Mouse (Mus musculus) embryonic facial prominence, embryonic 13.5 days (tissue): ENCODE data around the gene Tmem234. TPM values are rescaled to one million over a fixed set of nuclear protein-coding genes. Genes with fewer than 3 reads are reported as not detected.

Experiments
- ATAC-seq: fragments of 200-750 bp; cut with Nextera tagmentation; 2 replicates; pipeline ENCODE4 v1.8.0; 2017; ENCODE audit warnings: low read depth; ENCODE audit not compliant: insufficient number of reproducible peaks, insufficient read depth, low FRiP score, low TSS enrichment
- H3K27ac ChIP-seq: fragments of 300-500 bp; sonication (generic); 2 replicates; pipeline ENCODE4 v1.5.1; 2015; ENCODE audit warnings: moderate library complexity, mild to moderate bottlenecking, inconsistent platforms
- H3K27me3 ChIP-seq: fragments of 300-500 bp; sonication (generic); 2 replicates; pipeline ENCODE4 v1.6.1; 2015; ENCODE audit warnings: mild to moderate bottlenecking, inconsistent platforms
- H3K36me3 ChIP-seq: fragments of 300-500 bp; sonication (generic); 2 replicates; pipeline ENCODE4 v1.6.1; 2015; ENCODE audit warnings: mild to moderate bottlenecking, inconsistent platforms
- H3K4me1 ChIP-seq: fragments of 300-500 bp; sonication (generic); 2 replicates; pipeline ENCODE4 v1.6.1; 2015; ENCODE audit warnings: inconsistent platforms
- H3K4me2 ChIP-seq: fragments of 300-500 bp; sonication (generic); 2 replicates; pipeline ENCODE4 v1.6.1; 2015; ENCODE audit warnings: moderate library complexity, mild to moderate bottlenecking, inconsistent platforms
- H3K4me3 ChIP-seq: fragments of 300-500 bp; sonication (generic); 2 replicates; pipeline ENCODE4 v1.5.1; 2015; ENCODE audit warnings: mild to moderate bottlenecking, inconsistent platforms
- H3K9ac ChIP-seq: fragments of 300-500 bp; sonication (generic); 2 replicates; pipeline ENCODE4 v1.6.1; 2015; ENCODE audit warnings: mild to moderate bottlenecking, inconsistent platforms
- H3K9me3 ChIP-seq: fragments of 300-500 bp; sonication (generic); 2 replicates; pipeline ENCODE4 v1.6.1; 2016; ENCODE audit warnings: inconsistent platforms
- WGBS: fragments of 180-500 bp; shearing (Covaris S2); methylation state at CpG from one replicate; pipeline ENCODE4 v1.1.7; 2015; ENCODE audit warnings: mixed read lengths; 5-methylcytosine and 5-hydroxymethylcytosine counted together
- polyA plus RNA-seq: library from polyadenylated mRNA; unstranded; fragments of >200 nt; fragmentation: Nextera tagmentation; extraction: Ambion mirVana; gene quantifications from 2 replicates; pipeline ENCODE4 v1.2.1, GENCODE M21; 2015

The Tmem234 gene
- polyA plus RNA-seq, 1 experiment from 2014 or later = 215 TPM

DNA sequence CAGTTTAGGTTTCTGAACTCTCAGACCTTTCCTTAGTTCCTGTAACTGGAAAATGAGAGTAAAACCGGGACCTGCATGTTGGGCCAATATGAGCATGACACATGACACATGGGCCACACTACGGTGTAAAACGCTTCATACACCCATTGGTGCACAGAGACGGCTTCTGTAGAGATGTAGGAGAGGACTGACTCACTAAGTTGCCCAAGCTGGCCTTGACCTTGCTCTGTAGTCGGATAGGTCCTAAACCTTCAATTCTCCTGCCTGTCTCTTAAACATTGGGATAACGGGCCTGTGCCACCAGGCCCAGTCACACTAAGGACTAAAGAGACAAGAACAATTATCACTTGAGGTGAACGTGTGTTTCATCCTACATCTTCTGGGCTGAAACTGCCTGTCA is 32.1 kb upstream of the Tmem234 start:
- Histone ChIP-seq H3K4me1 (no peaks in the 10 kb centered on the region), H3K9ac (no peak overlapping the region), H3K4me2 (no peak overlapping the region), H3K27me3 (no peaks in the 10 kb centered on the region), H3K4me3 (no peak overlapping the region), H3K9me3 (no peaks in the 10 kb centered on the region), H3K36me3 (no peaks in the 10 kb centered on the region), H3K27ac (no peak overlapping the region)
- ATAC-seq = no peak
- WGBS = 92% methylated on average over 7 of the region's 7 CpGs

GRCm38 (mm10) chr4:129570028-129570427 is 30.4 kb upstream of the Tmem234 start:
- H3K4me2 ChIP-seq = no peak overlapping the region
- no peak overlapping the region for H3K9ac ChIP-seq
- WGBS = 91% methylated on average over 6 of the region's 6 CpGs
- H3K27ac ChIP-seq = no peak overlapping the region
- H3K4me1 ChIP-seq = peaks cover 2% of the 10 kb centered on the region; the same call in 1 of the 2 replicates
- no peak overlapping the region for H3K4me3 ChIP-seq
- no peak for ATAC-seq
- no peaks in the 10 kb centered on the region for H3K27me3 ChIP-seq
- H3K36me3 ChIP-seq = no peaks in the 10 kb centered on the region
- no peaks in the 10 kb centered on the region for H3K9me3 ChIP-seq

GRCm38 (mm10) chr4:129571551-129572084 is 28.9 kb upstream of the Tmem234 start:
- Histone ChIP-seq H3K27ac (no peak overlapping the region), H3K4me2 (no peak overlapping the region), H3K4me3 (no peak overlapping the region), H3K9me3 (no peaks in the 10 kb centered on the region), H3K9ac (no peak overlapping the region), H3K4me1 (peaks cover 6% of the 10 kb centered on the region; the same call in 1 of the 2 replicates), H3K27me3 (no peaks in the 10 kb centered on the region), H3K36me3 (no peaks in the 10 kb centered on the region)
- ATAC-seq = no peak
- 79% methylated on average over 8 of the region's 8 CpGs for WGBS

- ATAC-seq = no peak
- Histone ChIP-seq H3K4me1 (peaks cover 10% of the 10 kb centered on the region; the same call in 1 of the 2 replicates), H3K36me3 (no peaks in the 10 kb centered on the region), H3K4me2 (no peak overlapping the region), H3K4me3 (no peak overlapping the region), H3K9ac (no peak overlapping the region), H3K27ac (no peak overlapping the region), H3K9me3 (no peaks in the 10 kb centered on the region), H3K27me3 (no peaks in the 10 kb centered on the region; the same call in 1 of the 2 replicates)
- 86% methylated on average over 13 of the region's 13 CpGs for WGBS
These were observed 28.0 kb upstream of the Tmem234 start for GRCm38 (mm10) chr4:129572236-129573092.

GRCm38 (mm10) chr4:129573093-129573370 is 27.4 kb upstream of the Tmem234 start:
- no peak for ATAC-seq
- 94% methylated on average over 4 of the region's 4 CpGs for WGBS
- Histone ChIP-seq H3K27me3 (no peaks in the 10 kb centered on the region; the same call in 1 of the 2 replicates), H3K36me3 (no peaks in the 10 kb centered on the region), H3K27ac (no peak overlapping the region), H3K4me1 (peaks cover 10% of the 10 kb centered on the region; the same call in 1 of the 2 replicates), H3K9me3 (no peaks in the 10 kb centered on the region), H3K4me2 (no peak overlapping the region), H3K4me3 (no peak overlapping the region), H3K9ac (no peak overlapping the region)

GRCm38 (mm10) chr4:129573430-129573829 is 27.0 kb upstream of the Tmem234 start, which contains the start of gene Lck:
Gene Lck, minus strand, starts transcription at chr4:129573641.
- Histone ChIP-seq H3K4me1 (peaks cover 10% of the 10 kb centered on the region; the same call in 1 of the 2 replicates), H3K27me3 (no peaks in the 10 kb centered on the region; the same call in 1 of the 2 replicates), H3K36me3 (no peaks in the 10 kb centered on the region), H3K9me3 (no peaks in the 10 kb centered on the region), H3K4me3 (no peak within 1 kb of the TSS), H3K9ac (no peak within 1 kb of the TSS), H3K27ac (no peak within 1 kb of the TSS), H3K4me2 (no peak within 1 kb of the TSS)
- no peak for ATAC-seq
- 93% methylated on average over 8 of the region's 8 CpGs for WGBS

GRCm38 (mm10) chr4:129575171-129575844 is 25.2 kb upstream of the Tmem234 start:
- Histone ChIP-seq H3K36me3 (no peaks in the 10 kb centered on the region), H3K27me3 (no peaks in the 10 kb centered on the region; the same call in 1 of the 2 replicates), H3K9me3 (no peaks in the 10 kb centered on the region), H3K9ac (no peak overlapping the region), H3K4me2 (no peak overlapping the region), H3K27ac (no peak overlapping the region; the same call in 1 of the 2 replicates), H3K4me1 (peaks cover 10% of the 10 kb centered on the region; the same call in 1 of the 2 replicates), H3K4me3 (no peak overlapping the region)
- ATAC-seq = no peak
- 46% methylated on average over 7 of the region's 8 CpGs for WGBS

GRCm38 (mm10) chr4:129576863-129577491 is 23.5 kb upstream of the Tmem234 start:
- Histone ChIP-seq H3K36me3 (no peaks in the 10 kb centered on the region), H3K9ac (0 out of 2 replicates have a peak overlapping the region, but pooled peaks have one; percentile 27), H3K4me1 (peaks cover 10% of the 10 kb centered on the region; the same call in 1 of the 2 replicates), H3K4me3 (0 out of 2 replicates have a peak overlapping the region, but pooled peaks have one; percentile 1), H3K27me3 (no peaks in the 10 kb centered on the region; the same call in 1 of the 2 replicates), H3K27ac (no peak overlapping the region), H3K9me3 (no peaks in the 10 kb centered on the region), H3K4me2 (peak overlapping the region; percentile 22; the same call in 1 of the 2 replicates)
- no peak for ATAC-seq
- WGBS = 30% methylated on average over 21 of the region's 21 CpGs

- WGBS = 84% methylated on average over 7 of the region's 7 CpGs
These were observed 22.8 kb upstream of the Tmem234 start for GRCm38 (mm10) chr4:129577688-129578087.

DNA sequence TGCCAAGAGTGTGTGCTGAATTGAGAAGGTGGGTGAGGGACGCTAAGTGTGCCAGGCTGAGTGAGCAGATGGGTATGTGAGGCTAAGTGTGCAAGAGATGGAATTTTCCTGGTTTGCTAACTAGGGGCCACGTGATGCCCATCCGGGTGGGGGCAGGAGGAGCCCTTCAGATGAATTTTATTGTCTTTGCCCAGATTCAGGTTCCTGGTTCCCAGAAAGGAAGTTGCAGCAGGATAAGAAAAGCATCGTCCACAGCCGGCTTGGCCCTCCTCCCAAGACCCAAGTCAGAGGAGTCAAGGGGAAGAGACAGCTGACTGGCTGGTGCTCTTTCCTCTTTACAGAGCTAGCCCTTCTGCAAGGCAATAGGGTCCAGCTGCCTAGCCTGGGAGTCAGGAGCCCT is 22.0 kb upstream of the Tmem234 start, which contains the start of gene Fam167b:
Fam167b (minus strand) TSS at position 84 of the 400 bp plus-strand sequence.
- peaks cover 10% of the 10 kb centered on the region; the same call in 1 of the 2 replicates for H3K4me1 ChIP-seq
- 88% methylated on average over 5 of the region's 5 CpGs for WGBS
- no peak within 1 kb of the TSS for H3K4me3 ChIP-seq
- H3K4me2 ChIP-seq = peak within 1 kb of the TSS; percentile 22; the same call in 1 of the 2 replicates
- no peak within 1 kb of the TSS; the same call in 1 of the 2 replicates for H3K27ac ChIP-seq
- H3K36me3 ChIP-seq = no peaks in the 10 kb centered on the region
- no peaks in the 10 kb centered on the region; the same call in 1 of the 2 replicates for H3K27me3 ChIP-seq
- ATAC-seq = no peak
- H3K9ac ChIP-seq = no peak within 1 kb of the TSS
- H3K9me3 ChIP-seq = no peaks in the 10 kb centered on the region

More at GRCm38 (mm10) chr4:129577688-129578087, 22.8 kb upstream of the Tmem234 start:
- Histone ChIP-seq H3K9me3 (no peaks in the 10 kb centered on the region), H3K36me3 (no peaks in the 10 kb centered on the region), H3K4me1 (peaks cover 10% of the 10 kb centered on the region; the same call in 1 of the 2 replicates), H3K27me3 (no peaks in the 10 kb centered on the region; the same call in 1 of the 2 replicates), H3K27ac (no peak overlapping the region), H3K4me3 (no peak overlapping the region), H3K4me2 (peak overlapping the region; percentile 22; the same call in 1 of the 2 replicates), H3K9ac (no peak overlapping the region)
- ATAC-seq = no peak

DNA sequence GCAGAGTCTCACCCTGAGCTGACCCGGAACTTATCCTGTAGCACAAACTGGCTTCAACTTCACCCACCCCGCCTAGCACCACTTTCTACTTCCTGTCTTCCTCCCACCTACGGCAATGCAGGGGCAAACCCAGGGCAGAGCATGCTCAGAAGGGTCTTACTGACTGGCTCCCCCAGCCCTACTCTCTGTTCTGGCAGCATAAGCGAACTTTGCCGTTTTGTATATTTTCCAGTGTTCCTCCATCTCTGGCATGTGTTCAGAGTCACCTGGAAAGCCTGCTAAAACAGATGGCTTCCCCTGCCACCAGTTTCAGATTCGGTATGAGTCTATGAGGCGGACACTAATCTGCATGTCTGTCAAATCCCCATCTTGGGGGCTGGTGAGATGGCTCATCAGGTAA is 20.1 kb upstream of the Tmem234 start:
- no peak for ATAC-seq
- H3K9ac ChIP-seq = no peak overlapping the region

More for the DNA sequence above, 20.1 kb upstream of the Tmem234 start:
- 58% methylated on average over 7 of the region's 7 CpGs for WGBS
- H3K27me3 ChIP-seq = no peaks in the 10 kb centered on the region; the same call in 1 of the 2 replicates
- H3K4me2 ChIP-seq = no peak overlapping the region
- H3K27ac ChIP-seq = no peak overlapping the region
- no peak overlapping the region for H3K4me3 ChIP-seq
- H3K9me3 ChIP-seq = no peaks in the 10 kb centered on the region
- H3K36me3 ChIP-seq = no peaks in the 10 kb centered on the region
- H3K4me1 ChIP-seq = peaks cover 12% of the 10 kb centered on the region
